Mouse (Mus musculus) heart, adult 10 weeks (tissue): ENCODE data around the gene Sulf2. TPM values are rescaled to one million over a fixed set of nuclear protein-coding genes. Genes with fewer than 3 reads are reported as not detected.

Experiments used
- polyA plus RNA-seq: library from polyadenylated mRNA; stranded (reverse); fragments of 350-450 nt; fragmentation: Illumina TruSeq; extraction: RNeasy Lipid Tissue Mini Kit (QIAGEN cat#74804); gene quantifications from one replicate; pipeline ENCODE4 v1.2.3, GENCODE M21; 2014; ENCODE audit warnings: low read depth, low replicate concordance

Gene Sulf2
- 31.2 TPM for polyA plus RNA-seq

GRCm38 (mm10) chr2:166155454-166155815, at the start of gene Sulf2:
Gene Sulf2, minus strand, starts transcription at chr2:166155663.

Other genes with a start within 250 kb of the Sulf2 start
- gene Ncoa3, start 163.0 kb downstream of the Sulf2 start, polyA plus RNA-seq = 18.9 TPM